In the genomic region with DNA sequence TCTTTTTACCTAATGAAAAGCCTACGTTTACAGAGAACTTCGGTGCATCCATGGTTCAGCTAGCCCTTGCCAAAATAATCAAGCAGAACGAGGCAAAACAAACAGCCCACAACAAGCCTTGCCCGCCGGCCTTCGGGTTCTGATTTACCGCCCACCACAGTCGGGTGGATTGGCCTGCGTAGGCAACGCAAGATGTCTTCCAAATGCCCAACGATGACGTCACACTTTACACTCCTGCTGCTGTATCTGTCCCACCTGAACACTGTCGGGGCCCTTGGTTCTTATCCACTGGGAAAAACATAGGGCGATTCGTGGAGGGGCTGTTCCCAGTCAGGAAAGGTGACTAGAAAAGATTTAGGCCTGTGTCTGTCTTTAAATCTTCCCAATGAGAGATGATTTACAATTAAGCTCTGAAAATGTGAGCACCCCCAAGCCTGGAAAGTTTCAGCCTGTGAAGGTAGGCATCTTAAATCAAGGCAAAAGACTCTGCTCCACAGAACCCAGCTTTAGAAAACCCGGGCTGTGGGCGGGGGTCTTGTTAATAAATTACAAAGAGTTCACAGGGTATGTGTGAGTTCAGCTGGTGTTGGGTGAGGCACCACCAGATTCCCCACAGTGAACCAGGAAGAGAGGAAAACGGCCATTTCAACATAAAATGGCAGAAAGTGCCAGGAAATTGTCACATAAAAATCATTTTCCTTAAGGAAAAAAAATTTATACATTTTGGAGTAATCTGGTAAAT, we compare ENCODE assay signal across 22 mouse cellular contexts.
DNase-seq lines count a peak whose midpoint lies in the region; ATAC-seq and TF ChIP-seq lines count a peak whose summit lies in the region.
"Had no signal": no experiment of that assay in that cellular context is flagged by ENCODE, and none has a peak within 500 bp of the region (broad histone marks: within the 10 kb centered on the region; RNA-seq: fewer than 3 reads in every experiment).

No protein-coding gene starts in this region.

- ATAC-seq in kidney, embryonic 14.5 days (ENCODE audit: low FRiP score, low TSS enrichment): no peak
- ATAC-seq in forebrain, embryonic 11.5 days (replicated peaks; ENCODE audit: low FRiP score): no peak
- ATAC-seq: forebrain, embryonic 14.5 days; hindbrain, embryonic 16.5 days; Patski had no signal

- TF ChIP-seq POLR2A in testis, adult 2 months (IDR thresholded peaks at IDR 0.05; ENCODE audit: control insufficient read depth, low read depth, low read length): no peak

- no peak for TF ChIP-seq CTCF in testis, adult 2 months (IDR thresholded peaks at IDR 0.05; ENCODE audit: control insufficient read depth, insufficient read depth, insufficient replicate concordance, low read depth, low read length)

- peaks cover 11% of the 10 kb centered on the region; the same call in 1 of the 2 replicates for H3K4me1 ChIP-seq in kidney, embryonic 14.5 days (ENCODE audit: control insufficient read depth, insufficient read depth, low read length)
- no peaks in the 10 kb centered on the region; the same call in 1 of the 2 replicates for H3K4me1 ChIP-seq in testis, adult 2 months (ENCODE audit: control insufficient read depth, insufficient read depth, low read length)
- no peaks in the 10 kb centered on the region for H3K4me1 ChIP-seq in forebrain, embryonic 11.5 days (replicated peaks; ENCODE audit: control insufficient read depth, insufficient read depth, low read length)
- H3K4me1 ChIP-seq: hindbrain, embryonic 12.5 days had no signal

- no peak overlapping the region for H3K9ac ChIP-seq in kidney, embryonic 14.5 days (ENCODE audit: low read depth, low read length)
- H3K9ac ChIP-seq in forebrain, embryonic 11.5 days (ENCODE audit: low read length): no peak overlapping the region
- H3K9ac ChIP-seq: hindbrain, embryonic 12.5 days had no signal

- H3K27ac ChIP-seq in kidney, embryonic 14.5 days (ENCODE audit: low read depth, low read length): 0 out of 2 replicates have a peak overlapping the region, but pooled peaks have one; percentile 30
- H3K27ac ChIP-seq in testis, adult 2 months (ENCODE audit: control insufficient read depth, insufficient read depth, low read depth, low read length): no peak overlapping the region
- H3K27ac ChIP-seq in forebrain, embryonic 11.5 days (ENCODE audit: low read depth, low read length): no peak overlapping the region
- H3K27ac ChIP-seq: embryonic facial prominence, embryonic 10.5 days; gastrocnemius, adult 2 months; hindbrain, embryonic 12.5 days had no signal

- no peak overlapping the region for H3K4me3 ChIP-seq in kidney, embryonic 14.5 days (ENCODE audit: low read length)
- H3K4me3 ChIP-seq in testis, adult 2 months (ENCODE audit: control insufficient read depth, low read depth, low read length): peak overlapping the region; percentile 60
- no peak overlapping the region for H3K4me3 ChIP-seq in forebrain, embryonic 11.5 days (ENCODE audit: low read depth, low read length)
- H3K4me3 ChIP-seq: embryonic facial prominence, embryonic 10.5 days; gastrocnemius, adult 2 months; hindbrain, embryonic 12.5 days had no signal

- H3K9me3 ChIP-seq in kidney, embryonic 14.5 days (ENCODE audit: control insufficient read depth, low read length): no peaks in the 10 kb centered on the region
- no peaks in the 10 kb centered on the region for H3K9me3 ChIP-seq in forebrain, embryonic 11.5 days (ENCODE audit: control insufficient read depth, low read length)
- H3K9me3 ChIP-seq: embryonic facial prominence, embryonic 10.5 days; hindbrain, embryonic 12.5 days had no signal

- H3K4me2 ChIP-seq in kidney, embryonic 14.5 days (replicated peaks; ENCODE audit: low read depth, low read length): peak overlapping the region; percentile 15; the same call in 1 of the 2 replicates
- no peak overlapping the region for H3K4me2 ChIP-seq in forebrain, embryonic 11.5 days (ENCODE audit: low read depth, low read length, severe bottlenecking)
- H3K4me2 ChIP-seq: hindbrain, embryonic 12.5 days had no signal

- no peaks in the 10 kb centered on the region for H3K36me3 ChIP-seq in kidney, embryonic 14.5 days (ENCODE audit: control insufficient read depth, insufficient read depth, low read length)
- no peaks in the 10 kb centered on the region for H3K36me3 ChIP-seq in testis, adult 2 months (ENCODE audit: control insufficient read depth, insufficient read depth, low read length)
- H3K36me3 ChIP-seq in forebrain, embryonic 11.5 days (ENCODE audit: control insufficient read depth, insufficient read depth, low read length): no peaks in the 10 kb centered on the region
- H3K36me3 ChIP-seq: embryonic facial prominence, embryonic 10.5 days; hindbrain, embryonic 12.5 days had no signal

- no peak for DNase-seq in kidney, adult 8-10 months
- DNase-seq in testis, postnatal 10 days (ENCODE audit: low spot score): no peak
- peak; percentile 39 for DNase-seq in R1 (ENCODE audit: low read depth, low spot score)
- DNase-seq in yolk sac, embryonic 10.5 days (ENCODE audit: low spot score): peak; percentile 50
- DNase-seq in forebrain, embryonic 11.5 days (ENCODE audit: low spot score): no peak
- no peak for DNase-seq in urinary bladder, postnatal 14 days (ENCODE audit: low spot score)
- DNase-seq: adrenal gland, adult 8-10 months; cerebellum, adult 11 months; cerebellum, adult 9-10 months; cerebellum, postnatal 25 days; gastrocnemius, adult 2 months; gastrocnemius, postnatal 25 days; heart, postnatal 10 days; heart, postnatal 4 days had no signal

- WGBS in kidney, embryonic 14.5 days: 50% methylated on average over 18 of the region's 18 CpGs
- 83% methylated on average over 18 of the region's 18 CpGs for WGBS in forebrain, embryonic 11.5 days

- no peaks in the 10 kb centered on the region for H3K27me3 ChIP-seq in kidney, embryonic 14.5 days (ENCODE audit: control insufficient read depth, insufficient read depth, low read length)
- H3K27me3 ChIP-seq in testis, adult 2 months (ENCODE audit: control insufficient read depth, insufficient read depth, low read length): no peaks in the 10 kb centered on the region
- no peaks in the 10 kb centered on the region for H3K27me3 ChIP-seq in forebrain, embryonic 11.5 days (ENCODE audit: control insufficient read depth, insufficient read depth, low read length)
- H3K27me3 ChIP-seq: CH12.LX had no signal

Comparison
In these comparisons a context has a peak if more than half of its experiments do, and no peak if none do; other contexts are left out.
1. DNase-seq: peak in R1 (single experiment) and yolk sac, embryonic 10.5 days (single experiment); none in kidney, adult 8-10 months (0 of 2), testis, postnatal 10 days (single experiment), forebrain, embryonic 11.5 days (single experiment) and urinary bladder, postnatal 14 days (single experiment).